ENCODE assay signal across 9 mouse cellular contexts in genomic region chr2:26153909-26154340, GRCm38 (mm10). TPM values are rescaled to one million over a fixed set of nuclear protein-coding genes. Genes with fewer than 3 reads are reported as not detected.
A peak's percentile ranks its signal among the peaks of the same experiment; 100 is the strongest.
DNase-seq lines count a peak whose midpoint lies in the region; ATAC-seq and TF ChIP-seq lines count a peak whose summit lies in the region.
"Had no signal": no experiment of that assay in that cellular context is flagged by ENCODE, and none has a peak within 500 bp of the region (broad histone marks: within the 10 kb centered on the region; RNA-seq: fewer than 3 reads in every experiment).

No protein-coding gene starts in this region.

- no peak for TF ChIP-seq POLR2A in heart, adult 2 months (IDR thresholded peaks at IDR 0.05; ENCODE audit: insufficient read depth, low read depth, low read length)

- H3K36me3 ChIP-seq in heart, adult 2 months (ENCODE audit: control insufficient read depth, insufficient read depth, low read length), result no peaks in the 10 kb centered on the region
- H3K36me3 ChIP-seq in heart, embryonic 10.5 days, result no peaks in the 10 kb centered on the region
- H3K36me3 ChIP-seq in E14TG2a.4 (ENCODE audit: insufficient read depth, low read length), result no peaks in the 10 kb centered on the region
- no peaks in the 10 kb centered on the region for H3K36me3 ChIP-seq in heart, embryonic 15.5 days
- H3K36me3 ChIP-seq: limb, embryonic 15.5 days had no signal

- no peak for TF ChIP-seq EP300 in heart, adult 2 months (IDR thresholded peaks at IDR 0.05; ENCODE audit: insufficient read depth, low read depth, low read length)

- H3K4me2 ChIP-seq in heart, embryonic 15.5 days, result no peak overlapping the region
- H3K4me2 ChIP-seq: limb, embryonic 15.5 days had no signal

- H3K79me2 ChIP-seq in heart, adult 2 months (replicated peaks; ENCODE audit: control insufficient read depth, insufficient read depth, low read length), result no peaks in the 10 kb centered on the region

- H3K4me1 ChIP-seq in heart, adult 2 months (ENCODE audit: control insufficient read depth, insufficient read depth, low read length), result no peaks in the 10 kb centered on the region
- no peaks in the 10 kb centered on the region; the same call in 1 of the 2 replicates for H3K4me1 ChIP-seq in heart, embryonic 10.5 days
- peaks cover 8% of the 10 kb centered on the region for H3K4me1 ChIP-seq in E14TG2a.4 (replicated peaks; ENCODE audit: low read depth, low read length)
- H3K4me1 ChIP-seq in heart, embryonic 15.5 days (replicated peaks), result no peaks in the 10 kb centered on the region
- H3K4me1 ChIP-seq: limb, embryonic 15.5 days had no signal

- no peak overlapping the region for H3K9ac ChIP-seq in heart, adult 2 months (ENCODE audit: low read depth, low read length)
- no peak overlapping the region for H3K9ac ChIP-seq in heart, embryonic 15.5 days
- H3K9ac ChIP-seq: limb, embryonic 15.5 days had no signal

- WGBS in heart, adult 2 months, result 17% methylated on average over 4 of the region's 4 CpGs
- WGBS in heart, embryonic 10.5 days, result 7% methylated on average over 4 of the region's 4 CpGs
- 10% methylated on average over 4 of the region's 4 CpGs for WGBS in heart, embryonic 15.5 days

- peak; percentile 47; the same call in 1 of the 2 replicates for ATAC-seq in heart, embryonic 15.5 days (replicated peaks; ENCODE audit: insufficient number of reproducible peaks, insufficient read depth, low FRiP score, low read depth)
- ATAC-seq in monocyte, adult 5-6 weeks (replicated peaks; ENCODE audit: insufficient number of reproducible peaks, low FRiP score, low TSS enrichment, poor library complexity, severe bottlenecking), result peak; percentile 64

- TF ChIP-seq CTCF in heart, adult 2 months (IDR thresholded peaks at IDR 0.05), result peak; percentile 90
- peak; percentile 74 for TF ChIP-seq CTCF in E14TG2a.4 (conservative IDR thresholded peaks at IDR 0.05; ENCODE audit: low read length)

- H3K27me3 ChIP-seq in heart, adult 2 months (ENCODE audit: control insufficient read depth, insufficient read depth, low read length), result no peaks in the 10 kb centered on the region
- H3K27me3 ChIP-seq in heart, embryonic 10.5 days (ENCODE audit: insufficient read depth, poor library complexity, severe bottlenecking), result peaks cover 6% of the 10 kb centered on the region; the same call in 1 of the 2 replicates
- no peaks in the 10 kb centered on the region for H3K27me3 ChIP-seq in E14TG2a.4 (ENCODE audit: insufficient read depth, low read length)
- H3K27me3 ChIP-seq in heart, embryonic 15.5 days, result no peaks in the 10 kb centered on the region
- H3K27me3 ChIP-seq: limb, embryonic 15.5 days had no signal

- H3K9me3 ChIP-seq in heart, embryonic 10.5 days, result no peaks in the 10 kb centered on the region
- H3K9me3 ChIP-seq in E14TG2a.4 (ENCODE audit: low read length), result no peaks in the 10 kb centered on the region
- no peaks in the 10 kb centered on the region for H3K9me3 ChIP-seq in heart, embryonic 15.5 days (replicated peaks)
- H3K9me3 ChIP-seq: limb, embryonic 15.5 days had no signal

- H3K4me3 ChIP-seq in heart, adult 2 months, result no peak overlapping the region
- H3K4me3 ChIP-seq in heart, embryonic 10.5 days, result no peak overlapping the region
- H3K4me3 ChIP-seq in E14TG2a.4 (replicated peaks; ENCODE audit: low read length), result no peak overlapping the region
- H3K4me3 ChIP-seq in heart, embryonic 15.5 days, result no peak overlapping the region
- H3K4me3 ChIP-seq: limb, embryonic 15.5 days had no signal

- DNase-seq in heart, adult 2 months, result no peak
- no peak for DNase-seq in heart, embryonic 10.5 days (ENCODE audit: low spot score)
- DNase-seq in cerebellum, adult 9-11 months, result peak; percentile 72
- DNase-seq in liver, result peak; percentile 36
- DNase-seq in urinary bladder, postnatal 14 days (ENCODE audit: low spot score), result no peak

- no peak overlapping the region for H3K27ac ChIP-seq in heart, adult 2 months
- H3K27ac ChIP-seq in heart, embryonic 10.5 days, result no peak overlapping the region
- no peak overlapping the region for H3K27ac ChIP-seq in heart, embryonic 15.5 days
- H3K27ac ChIP-seq: limb, embryonic 15.5 days had no signal

- intact Hi-C loops in heart, adult 2 months (cut with DNase I), result loop anchor here (1.0 to 10.0 kb wide), 3 partner anchors 73 to 411 kb away; no protein-coding TSS in a partner anchor

RNA-seq across cellular contexts. Expression of gene Nacc2, which starts 30.9 kb away (rescaled TPM):
- total RNA-seq in heart, adult 2 months (2021), result 10 to 100 TPM; 31.6 to 31.8 TPM
- polyA plus RNA-seq in heart, adult 2 months (2012; rRNA removed), result 19.0 and 20.5 TPM in 2 replicates
- 5.1 and 5.4 TPM in 2 replicates for polyA plus RNA-seq in heart, embryonic 10.5 days (2016; fragmentation: Nextera tagmentation; extraction: Ambion mirVana)
- polyA plus RNA-seq in heart, embryonic 15.5 days (2015; fragmentation: Nextera tagmentation; extraction: Ambion mirVana), result 5.2 and 8.0 TPM in 2 replicates
- 1.1 to 3.6 TPM (median 1.4 TPM) in 3 replicates for total RNA-seq in monocyte, adult 5-6 weeks (2017)

RNA-seq across cellular contexts. Expression of gene Lhx3, which starts 54.2 kb away (rescaled TPM):
- not detected for total RNA-seq in heart, adult 2 months (2021)
- polyA plus RNA-seq in heart, adult 2 months (2012; rRNA removed), result not detected in 2 replicates
- 0.09 and 0.48 TPM in 2 replicates for polyA plus RNA-seq in heart, embryonic 10.5 days (2016; fragmentation: Nextera tagmentation; extraction: Ambion mirVana)
- polyA plus RNA-seq in heart, embryonic 15.5 days (2015; fragmentation: Nextera tagmentation; extraction: Ambion mirVana), result not detected in 2 replicates
- total RNA-seq in monocyte, adult 5-6 weeks (2017), result not detected in 3 replicates
- polyA plus RNA-seq: limb, embryonic 15.5 days had no signal

Comparison
In these comparisons a context has a peak if more than half of its experiments do, and no peak if none do; other contexts are left out.
1. DNase-seq: peak in cerebellum, adult 9-11 months (single experiment) and liver (single experiment); none in heart, adult 2 months (0 of 2), heart, embryonic 10.5 days (single experiment) and urinary bladder, postnatal 14 days (single experiment).